ENCODE assay signal across 1 mouse cellular context in genomic region chr11:96875745-96876144, GRCm38 (mm10).
TF ChIP-seq lines count a peak whose summit lies in the region.

No protein-coding gene starts in this region.

TF ChIP-seq in CH12.LX, 34 proteins besides CTCF, POLR2A, EP300 and RAD21:
- TF ChIP-seq SIN3A (IDR thresholded peaks at IDR 0.05; ENCODE audit: low read length) (peak; percentile 73; the same call in 1 of the 2 replicates), NELFE (IDR thresholded peaks at IDR 0.05; ENCODE audit: low read depth, low read length) (no peak), ZMIZ1 (IDR thresholded peaks at IDR 0.05; ENCODE audit: low read depth, low read length) (no peak), UBTF (IDR thresholded peaks at IDR 0.05; ENCODE audit: low read depth, low read length) (0 out of 2 replicates have a peak, but pooled peaks have one; percentile 45), HCFC1 (IDR thresholded peaks at IDR 0.05; ENCODE audit: low read depth, low read length) (no peak), MEF2A (IDR thresholded peaks at IDR 0.05; ENCODE audit: borderline replicate concordance, low read depth, low read length) (0 out of 2 replicates have a peak, but pooled peaks have one; percentile 6), MXI1 (IDR thresholded peaks at IDR 0.05; ENCODE audit: low read depth, low read length) (peak; percentile 99), ETS1 (conservative IDR thresholded peaks at IDR 0.05; ENCODE audit: low read depth, low read length) (no peak), USF1 (IDR thresholded peaks at IDR 0.05; ENCODE audit: low read depth, low read length) (no peak), IRF4 (IDR thresholded peaks at IDR 0.05; ENCODE audit: low read depth, low read length) (0 out of 2 replicates have a peak, but pooled peaks have one; percentile 32)
TF ChIP-seq in CH12.LX: peak in this region for 5.
